Mouse (Mus musculus): ENCODE measurements around the gene Txndc17. TPM values are rescaled to one million over a fixed set of nuclear protein-coding genes. Genes with fewer than 3 reads are reported as not detected.
"Not testable (repeated sequence)": the region's sequence is repeated elsewhere in the genome, so short reads cannot be mapped to it uniquely, and the experiment has no call there.

The Txndc17 gene
- polyA plus RNA-seq (2016; fragmentation: Nextera tagmentation; extraction: Ambion mirVana), result 177 and 182 TPM in 2 replicates

GRCm38 (mm10) chr11:72207204-72207833 lies at the start of gene Txndc17, which contains the start of gene 4933427D14Rik:
Gene Txndc17, plus strand, starts transcription at chr11:72207547.
Gene 4933427D14Rik, minus strand, starts transcription at chr11:72207459.
- peaks cover 44% of the 10 kb centered on the region for H3K36me3 ChIP-seq
- peak within 1 kb of the TSS; percentile 92 for H3K27ac ChIP-seq
- peak; percentile 89 for DNase-seq (ENCODE audit: low spot score)
- peaks cover 35% of the 10 kb centered on the region for H3K4me1 ChIP-seq (replicated peaks)
- no peaks in the 10 kb centered on the region for H3K27me3 ChIP-seq (ENCODE audit: insufficient read depth, poor library complexity, severe bottlenecking)
- WGBS, result under 1% methylated on average over 42 of the region's 42 CpGs
- no peaks in the 10 kb centered on the region for H3K9me3 ChIP-seq
- H3K4me3 ChIP-seq, result peak within 1 kb of the TSS; percentile 95

DNA sequence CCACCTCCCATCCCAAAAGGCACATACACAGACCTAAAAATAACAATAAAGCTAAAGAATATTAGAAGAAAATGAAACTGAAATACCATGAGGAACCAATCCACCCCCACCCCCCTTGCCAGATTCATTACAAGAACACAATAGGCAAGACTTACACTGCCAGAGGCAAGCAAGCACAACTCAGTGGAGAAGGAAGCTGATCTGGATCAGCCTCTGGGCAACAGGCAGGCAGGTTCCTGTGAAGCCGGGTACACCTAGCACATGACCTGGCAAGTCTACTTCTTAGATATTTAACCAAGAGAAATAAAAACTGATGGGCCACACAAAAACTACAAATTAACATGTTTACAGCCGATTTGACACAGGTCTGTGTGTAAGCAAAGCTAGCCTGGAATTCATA lies 44.1 kb upstream of the Txndc17 start:
- 89% methylated on average over 2 of the region's 2 CpGs for WGBS
- Histone ChIP-seq H3K9me3 (no peaks in the 10 kb centered on the region), H3K27ac (no peak overlapping the region), H3K4me3 (no peak overlapping the region), H3K36me3 (peaks cover 95% of the 10 kb centered on the region), H3K4me1 (replicated peaks) (no peaks in the 10 kb centered on the region), H3K27me3 (ENCODE audit: insufficient read depth, poor library complexity, severe bottlenecking) (no peaks in the 10 kb centered on the region)
- DNase-seq (ENCODE audit: low spot score), result no peak

DNA sequence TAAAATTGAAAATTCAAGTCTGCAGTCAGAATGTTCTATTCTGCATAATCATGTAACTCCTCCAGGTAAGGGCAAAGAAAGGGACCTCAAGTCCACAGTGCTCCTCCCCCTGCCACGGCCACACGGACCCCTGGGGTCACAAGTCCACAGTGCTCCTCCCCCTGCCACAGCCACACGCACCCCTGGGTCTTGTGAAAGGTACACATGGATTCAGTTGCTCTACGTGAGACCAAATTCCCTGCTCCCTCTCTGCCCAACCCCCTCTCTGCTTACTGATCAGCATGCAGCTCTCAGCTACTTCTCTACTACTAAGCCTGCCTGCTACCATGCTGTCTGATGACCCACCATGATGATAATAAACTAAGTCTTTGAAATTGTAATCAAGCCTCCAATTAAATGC lies 37.5 kb upstream of the Txndc17 start:
- no peak for DNase-seq (ENCODE audit: low spot score)

DNA sequence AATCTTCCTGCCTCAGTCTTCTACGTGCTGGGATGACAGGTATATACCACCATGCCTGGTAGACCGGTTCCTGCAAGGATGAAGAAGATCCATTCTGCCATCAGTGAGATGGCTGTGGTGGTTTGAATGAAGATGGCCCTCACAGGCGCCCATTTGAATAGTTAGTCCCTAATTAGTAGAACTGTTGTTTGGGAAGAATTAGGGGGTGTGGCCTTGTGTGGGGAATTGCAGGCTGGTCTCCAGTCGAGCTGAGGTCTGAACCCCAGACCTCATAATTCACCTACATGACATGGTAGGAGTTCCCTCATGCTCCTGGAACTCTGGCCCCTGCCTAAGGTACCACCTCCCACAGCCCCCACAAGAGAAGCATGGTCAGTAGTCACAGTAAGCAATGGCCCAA lies 35.4 kb upstream of the Txndc17 start:
- H3K36me3 ChIP-seq, result peaks cover 91% of the 10 kb centered on the region
- H3K4me3 ChIP-seq; H3K9me3 ChIP-seq; DNase-seq (ENCODE audit: low spot score); H3K27ac ChIP-seq; H3K4me1 ChIP-seq (replicated peaks); H3K27me3 ChIP-seq (ENCODE audit: insufficient read depth, poor library complexity, severe bottlenecking): not testable (repeated sequence)
- WGBS, result 78% methylated on average over 4 of the region's 4 CpGs

More for the DNA sequence above, 37.5 kb upstream of the Txndc17 start:
- Histone ChIP-seq H3K4me1 (replicated peaks) (no peaks in the 10 kb centered on the region), H3K36me3 (peaks cover 91% of the 10 kb centered on the region), H3K27ac (no peak overlapping the region), H3K9me3 (no peaks in the 10 kb centered on the region), H3K4me3 (no peak overlapping the region), H3K27me3 (ENCODE audit: insufficient read depth, poor library complexity, severe bottlenecking) (no peaks in the 10 kb centered on the region)
- WGBS, result 80% methylated on average over 4 of the region's 4 CpGs

- no peak overlapping the region for H3K27ac ChIP-seq
- WGBS, result 81% methylated on average over 5 of the region's 5 CpGs
These were observed 33.8 kb upstream of the Txndc17 start for GRCm38 (mm10) chr11:72173506-72173905.

GRCm38 (mm10) chr11:72174721-72175120 lies 32.6 kb upstream of the Txndc17 start:
- Histone ChIP-seq H3K4me1 (replicated peaks) (peaks cover 14% of the 10 kb centered on the region), H3K27me3 (ENCODE audit: insufficient read depth, poor library complexity, severe bottlenecking) (no peaks in the 10 kb centered on the region), H3K9me3 (no peaks in the 10 kb centered on the region), H3K4me3 (no peak overlapping the region), H3K27ac (no peak overlapping the region), H3K36me3 (peaks cover 92% of the 10 kb centered on the region)
- DNase-seq (ENCODE audit: low spot score), result no peak
- 97% methylated on average over 6 of the region's 6 CpGs for whole genome bisulfite sequencing

More at GRCm38 (mm10) chr11:72173506-72173905, 33.8 kb upstream of the Txndc17 start:
- DNase-seq (ENCODE audit: low spot score), result no peak
- peaks cover 92% of the 10 kb centered on the region for H3K36me3 ChIP-seq
- peaks cover 14% of the 10 kb centered on the region for H3K4me1 ChIP-seq (replicated peaks)
- H3K9me3 ChIP-seq, result no peaks in the 10 kb centered on the region
- no peaks in the 10 kb centered on the region for H3K27me3 ChIP-seq (ENCODE audit: insufficient read depth, poor library complexity, severe bottlenecking)
- H3K4me3 ChIP-seq, result no peak overlapping the region

- Histone ChIP-seq H3K27me3 (ENCODE audit: insufficient read depth, poor library complexity, severe bottlenecking) (no peaks in the 10 kb centered on the region), H3K36me3 (peaks cover 90% of the 10 kb centered on the region), H3K4me3 (no peak overlapping the region), H3K4me1 (replicated peaks) (peaks cover 14% of the 10 kb centered on the region), H3K27ac (no peak overlapping the region), H3K9me3 (no peaks in the 10 kb centered on the region)
- DNase-seq (ENCODE audit: low spot score), result no peak
- 81% methylated on average over 5 of the region's 5 CpGs for WGBS
These were observed 31.4 kb upstream of the Txndc17 start for GRCm38 (mm10) chr11:72175966-72176365.

GRCm38 (mm10) chr11:72176553-72176952 lies 30.8 kb upstream of the Txndc17 start:
- Histone ChIP-seq H3K9me3 (no peaks in the 10 kb centered on the region), H3K4me3 (no peak overlapping the region), H3K4me1 (replicated peaks) (peaks cover 14% of the 10 kb centered on the region), H3K27ac (no peak overlapping the region), H3K27me3 (ENCODE audit: insufficient read depth, poor library complexity, severe bottlenecking) (no peaks in the 10 kb centered on the region), H3K36me3 (peaks cover 96% of the 10 kb centered on the region)
- DNase-seq (ENCODE audit: low spot score), result peak; percentile 10
- WGBS, result 29% methylated on average over 3 of the region's 3 CpGs

DNA sequence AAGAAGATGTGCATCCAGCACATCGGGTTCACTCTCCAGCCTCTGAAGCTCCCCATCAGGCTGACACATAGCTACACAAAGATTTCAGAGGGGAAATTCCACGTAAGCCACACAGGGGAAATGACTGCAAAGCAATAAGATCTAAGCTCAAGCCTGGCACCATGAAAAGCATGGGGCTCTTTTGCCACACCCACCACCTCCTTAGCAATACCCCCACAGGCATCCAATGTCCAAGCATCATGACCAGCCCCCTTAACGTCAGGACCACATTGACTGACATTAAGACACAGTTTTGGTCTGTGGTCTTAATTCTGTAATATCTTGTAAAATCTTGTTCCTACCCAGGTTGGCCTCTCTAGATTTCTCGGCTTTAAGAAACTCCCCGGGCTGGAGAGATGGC lies 26.8 kb upstream of the Txndc17 start:
- WGBS, result 93% methylated on average over 5 of the region's 5 CpGs
- no peak overlapping the region for H3K27ac ChIP-seq
- H3K27me3 ChIP-seq (ENCODE audit: insufficient read depth, poor library complexity, severe bottlenecking), result no peaks in the 10 kb centered on the region
- H3K4me3 ChIP-seq, result no peak overlapping the region
- H3K9me3 ChIP-seq, result no peaks in the 10 kb centered on the region
- peaks cover 14% of the 10 kb centered on the region for H3K4me1 ChIP-seq (replicated peaks)
- DNase-seq (ENCODE audit: low spot score), result no peak
- peaks cover 74% of the 10 kb centered on the region for H3K36me3 ChIP-seq

GRCm38 (mm10) chr11:72181136-72181535 lies 26.2 kb upstream of the Txndc17 start:
- WGBS, result 88% methylated on average over 4 of the region's 4 CpGs
- Histone ChIP-seq H3K9me3 (no peaks in the 10 kb centered on the region), H3K27ac (no peak overlapping the region), H3K36me3 (peaks cover 74% of the 10 kb centered on the region), H3K27me3 (ENCODE audit: insufficient read depth, poor library complexity, severe bottlenecking) (no peaks in the 10 kb centered on the region), H3K4me3 (no peak overlapping the region), H3K4me1 (replicated peaks) (peaks cover 14% of the 10 kb centered on the region)
- DNase-seq (ENCODE audit: low spot score), result no peak

DNA sequence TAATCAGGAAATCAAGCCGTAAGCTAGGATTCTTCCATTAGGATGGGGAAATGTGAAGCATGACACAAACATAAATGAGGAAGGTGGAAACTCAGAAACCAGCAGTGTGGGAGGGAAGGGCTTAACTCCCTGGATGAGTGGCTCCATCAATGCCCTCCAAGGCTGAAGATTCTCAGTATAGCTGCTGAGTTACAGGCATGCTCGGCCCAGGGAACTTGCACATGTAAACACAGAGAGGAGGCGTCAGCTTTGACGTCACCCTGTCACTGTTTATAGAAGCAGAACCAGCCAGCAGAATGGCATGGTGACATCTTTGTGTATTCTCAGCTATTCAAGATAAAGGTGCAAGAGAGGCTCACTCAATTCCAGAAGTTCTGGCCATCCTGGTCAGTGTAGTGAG lies 23.1 kb upstream of the Txndc17 start:
- peaks cover 74% of the 10 kb centered on the region for H3K36me3 ChIP-seq

DNA sequence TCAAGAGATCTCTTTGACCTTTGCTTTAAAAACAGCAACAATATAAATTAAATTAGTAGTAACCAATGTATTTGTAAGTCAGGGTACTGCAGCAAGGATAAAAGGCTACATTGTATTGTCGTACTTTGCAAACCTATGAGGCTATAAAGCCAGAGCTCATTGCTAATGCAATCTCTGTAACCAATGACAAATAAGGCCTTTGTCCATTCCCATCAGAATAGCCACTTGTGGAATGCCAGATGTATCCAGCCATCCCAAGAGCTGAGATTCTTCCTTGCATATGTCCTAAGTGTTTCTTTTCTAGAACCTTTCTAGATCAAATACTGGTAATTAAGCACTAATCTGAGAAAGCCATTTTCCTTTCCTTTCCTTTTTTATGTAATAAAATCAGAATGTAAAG lies 16.5 kb upstream of the Txndc17 start:
- H3K4me1 ChIP-seq (replicated peaks), result no peaks in the 10 kb centered on the region
- H3K9me3 ChIP-seq, result no peaks in the 10 kb centered on the region
- H3K4me3 ChIP-seq, result no peak overlapping the region
- H3K27ac ChIP-seq, result no peak overlapping the region
- no peaks in the 10 kb centered on the region for H3K27me3 ChIP-seq (ENCODE audit: insufficient read depth, poor library complexity, severe bottlenecking)
- peaks cover 94% of the 10 kb centered on the region for H3K36me3 ChIP-seq
- no peak for DNase-seq (ENCODE audit: low spot score)
- 94% methylated on average over 1 of the region's 1 CpGs for WGBS

More for the DNA sequence above, 23.1 kb upstream of the Txndc17 start:
- no peak for DNase-seq (ENCODE audit: low spot score)
- no peak overlapping the region for H3K4me3 ChIP-seq
- H3K9me3 ChIP-seq, result no peaks in the 10 kb centered on the region
- H3K27ac ChIP-seq, result no peak overlapping the region
- 89% methylated on average over 4 of the region's 4 CpGs for WGBS
- H3K4me1 ChIP-seq (replicated peaks), result no peaks in the 10 kb centered on the region
- H3K27me3 ChIP-seq (ENCODE audit: insufficient read depth, poor library complexity, severe bottlenecking), result no peaks in the 10 kb centered on the region

GRCm38 (mm10) chr11:72194259-72194658 lies 13.1 kb upstream of the Txndc17 start:
- Histone ChIP-seq H3K4me1 (replicated peaks) (no peaks in the 10 kb centered on the region), H3K27me3 (ENCODE audit: insufficient read depth, poor library complexity, severe bottlenecking) (no peaks in the 10 kb centered on the region), H3K27ac (no peak overlapping the region), H3K9me3 (no peaks in the 10 kb centered on the region), H3K36me3 (peaks cover 93% of the 10 kb centered on the region), H3K4me3 (no peak overlapping the region)
- 91% methylated on average over 2 of the region's 2 CpGs for WGBS
- DNase-seq (ENCODE audit: low spot score), result no peak

Data from hindbrain, embryonic 10.5 days (tissue).